Mouse (Mus musculus) megakaryocyte, embryonic 14.5 days (primary cell): ENCODE results near the gene Lat. TPM values are rescaled to one million over a fixed set of nuclear protein-coding genes. Genes with fewer than 3 reads are reported as not detected.
"Not testable (repeated sequence)": the region's sequence is repeated elsewhere in the genome, so short reads cannot be mapped to it uniquely, and the experiment has no call there.

Source experiments
- H3K27me3 ChIP-seq: replicated peaks from 2 replicates; pipeline ENCODE3; 2012; ENCODE audit warnings: inconsistent platforms
- H3K36me3 ChIP-seq: replicated peaks from 2 replicates; pipeline ENCODE3; 2012; ENCODE audit warnings: low read length, inconsistent platforms, mixed read lengths
- H3K4me1 ChIP-seq: 2 replicates; pipeline ENCODE4 v1.6.1; 2012; ENCODE audit warnings: inconsistent platforms
- H3K4me3 ChIP-seq: replicated peaks from 2 replicates; pipeline ENCODE3; 2012; ENCODE audit warnings: moderate library complexity, mild to moderate bottlenecking, inconsistent platforms
- H3K9me3 ChIP-seq: 2 replicates; pipeline ENCODE4 v1.6.1; 2012; ENCODE audit warnings: inconsistent platforms
- FLI1 ChIP-seq: IDR thresholded peaks from 2 replicates; pipeline ENCODE4 v1.6.1; 2012; ENCODE audit warnings: low read length, inconsistent platforms, mixed read lengths
- GATA1 ChIP-seq: IDR thresholded peaks from 3 replicates; pipeline ENCODE4 v1.6.1; 2012; ENCODE audit warnings: mixed read lengths, low read length, inconsistent platforms, borderline replicate concordance
- polyA plus RNA-seq: library from polyadenylated mRNA; stranded (reverse); fragments of >175 nt; gene quantifications from 2 replicates; pipeline ENCODE4 v1.2.3, GENCODE M21; 2012; ENCODE audit warnings: low replicate concordance; ENCODE audit not compliant: insufficient read depth

Lat gene
- polyA plus RNA-seq, 1 experiment = 927 TPM

GRCm38 (mm10) chr7:126340896-126341295 is 28.5 kb downstream of the Lat start:
- Histone ChIP-seq H3K9me3 (no peaks in the 10 kb centered on the region), H3K36me3 (no peaks in the 10 kb centered on the region), H3K27me3 (no peaks in the 10 kb centered on the region), H3K4me1 (peaks cover 59% of the 10 kb centered on the region), H3K4me3 (peak overlapping the region; percentile 10)
- no peak for TF ChIP-seq GATA1
- no peak for TF ChIP-seq FLI1

- Histone ChIP-seq H3K27me3 (no peaks in the 10 kb centered on the region), H3K36me3 (no peaks in the 10 kb centered on the region), H3K4me3 (peak overlapping the region; percentile 68), H3K9me3 (no peaks in the 10 kb centered on the region), H3K4me1 (peaks cover 55% of the 10 kb centered on the region)
- TF ChIP-seq FLI1 (no peak), GATA1 (no peak)
These were observed 29.2 kb downstream of the Lat start for GRCm38 (mm10) chr7:126340206-126340618.

- Histone ChIP-seq H3K9me3 (no peaks in the 10 kb centered on the region), H3K36me3 (no peaks in the 10 kb centered on the region), H3K4me1 (peaks cover 48% of the 10 kb centered on the region), H3K4me3 (no peak overlapping the region), H3K27me3 (no peaks in the 10 kb centered on the region)
- TF ChIP-seq GATA1 = no peak
- TF ChIP-seq FLI1 = no peak
These were observed 29.8 kb downstream of the Lat start for GRCm38 (mm10) chr7:126339521-126339971.

GRCm38 (mm10) chr7:126338906-126339305 is 30.5 kb downstream of the Lat start:
- Histone ChIP-seq H3K4me3 (no peak overlapping the region), H3K36me3 (no peaks in the 10 kb centered on the region), H3K9me3 (no peaks in the 10 kb centered on the region), H3K4me1 (peaks cover 42% of the 10 kb centered on the region), H3K27me3 (no peaks in the 10 kb centered on the region)
- TF ChIP-seq GATA1 = no peak
- no peak for TF ChIP-seq FLI1

- TF ChIP-seq FLI1 (no peak), GATA1 (no peak)
- Histone ChIP-seq H3K9me3 (peaks cover 17% of the 10 kb centered on the region), H3K4me1 (peaks cover 27% of the 10 kb centered on the region), H3K27me3 (no peaks in the 10 kb centered on the region), H3K36me3 (peaks cover 2% of the 10 kb centered on the region), H3K4me3 (no peak overlapping the region)
These were observed 33.8 kb downstream of the Lat start for GRCm38 (mm10) chr7:126335556-126335955.

- Histone ChIP-seq H3K4me1 (peaks cover 21% of the 10 kb centered on the region), H3K27me3 (no peaks in the 10 kb centered on the region), H3K4me3 (no peak overlapping the region), H3K9me3 (peaks cover 17% of the 10 kb centered on the region), H3K36me3 (peaks cover 2% of the 10 kb centered on the region)
- no peak for TF ChIP-seq FLI1
- TF ChIP-seq GATA1 = no peak
These were observed 36.7 kb downstream of the Lat start for GRCm38 (mm10) chr7:126332691-126333090.

- Histone ChIP-seq H3K9me3 (peaks cover 17% of the 10 kb centered on the region), H3K36me3 (peaks cover 2% of the 10 kb centered on the region), H3K27me3 (peaks cover 2% of the 10 kb centered on the region), H3K4me3 (peak overlapping the region; percentile 10), H3K4me1 (peaks cover 32% of the 10 kb centered on the region)
- TF ChIP-seq FLI1 (no peak), GATA1 (no peak)
These were observed 38.7 kb downstream of the Lat start for GRCm38 (mm10) chr7:126330693-126331092.

GRCm38 (mm10) chr7:126329907-126330645 is 39.3 kb downstream of the Lat start:
- H3K4me3 ChIP-seq = peak overlapping the region; percentile 64
- H3K36me3 ChIP-seq = peaks cover 2% of the 10 kb centered on the region
- H3K4me1 ChIP-seq = peaks cover 36% of the 10 kb centered on the region
- TF ChIP-seq GATA1 = no peak
- TF ChIP-seq FLI1 = no peak
- peaks cover 2% of the 10 kb centered on the region for H3K27me3 ChIP-seq
- H3K9me3 ChIP-seq = peaks cover 17% of the 10 kb centered on the region

GRCm38 (mm10) chr7:126328848-126329247 is 40.5 kb downstream of the Lat start:
- Histone ChIP-seq H3K4me1 (peaks cover 49% of the 10 kb centered on the region), H3K9me3 (peaks cover 17% of the 10 kb centered on the region)

GRCm38 (mm10) chr7:126325576-126326273 is 43.6 kb downstream of the Lat start:
- not testable (repeated sequence) for H3K9me3 ChIP-seq, H3K36me3 ChIP-seq, H3K4me3 ChIP-seq, H3K27me3 ChIP-seq
- peaks cover 52% of the 10 kb centered on the region for H3K4me1 ChIP-seq

More at GRCm38 (mm10) chr7:126328848-126329247, 40.5 kb downstream of the Lat start:
- not testable (repeated sequence) for H3K27me3 ChIP-seq, H3K36me3 ChIP-seq, H3K4me3 ChIP-seq
